Mouse (Mus musculus): Measurements from ENCODE around the gene Sdk2. TPM values are rescaled to one million over a fixed set of nuclear protein-coding genes. Genes with fewer than 3 reads are reported as not detected.
A peak's percentile ranks its signal among the peaks of the same experiment; 100 is the strongest.

The Sdk2 gene
- polyA plus RNA-seq, 1 experiment from 2014 or later: 0.66 TPM

DNA sequence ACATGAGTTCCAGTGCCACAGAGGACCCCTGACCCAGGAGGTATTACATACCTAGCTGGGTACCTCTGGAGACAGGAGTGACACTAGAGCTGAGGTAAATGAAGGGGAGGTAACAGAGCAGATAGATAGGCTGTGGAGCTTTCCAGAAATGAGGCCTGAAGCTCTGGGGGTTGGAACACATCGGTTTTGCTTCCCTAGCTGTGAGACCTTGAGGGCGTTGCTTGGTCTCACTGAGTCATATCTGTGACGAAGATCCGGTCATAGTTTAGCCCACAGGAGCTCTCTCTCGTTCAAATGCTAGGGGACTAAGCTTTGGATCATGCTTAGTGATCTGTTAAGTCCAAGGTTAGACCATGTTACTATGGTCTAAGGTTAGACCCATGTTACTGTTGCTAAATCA, 308.0 kb downstream of the Sdk2 start:
- TF ChIP-seq CTCF (IDR thresholded peaks at IDR 0.05; ENCODE audit: low read depth): no peak
- Histone ChIP-seq H3K36me3 (ENCODE audit: control insufficient read depth, insufficient read depth) (no peaks in the 10 kb centered on the region), H3K9me3 (ENCODE audit: control insufficient read depth) (no peaks in the 10 kb centered on the region), H3K27ac (ENCODE audit: low read depth, low read length) (no peak overlapping the region), H3K27me3 (replicated peaks; ENCODE audit: control insufficient read depth, insufficient read depth, low read length) (no peaks in the 10 kb centered on the region), H3K4me2 (replicated peaks; ENCODE audit: low read depth) (no peak overlapping the region), H3K4me1 (replicated peaks; ENCODE audit: control insufficient read depth, insufficient read depth, low read length) (0 out of 2 replicates have a peak, but pooled peaks cover 2% of the 10 kb centered on the region), H3K4me3 (ENCODE audit: low read depth, low read length) (no peak overlapping the region), H3K9ac (ENCODE audit: low read depth, low read length) (no peak overlapping the region)
- WGBS: 86% methylated on average over 5 of the region's 5 CpGs
- ATAC-seq: no peak

DNA sequence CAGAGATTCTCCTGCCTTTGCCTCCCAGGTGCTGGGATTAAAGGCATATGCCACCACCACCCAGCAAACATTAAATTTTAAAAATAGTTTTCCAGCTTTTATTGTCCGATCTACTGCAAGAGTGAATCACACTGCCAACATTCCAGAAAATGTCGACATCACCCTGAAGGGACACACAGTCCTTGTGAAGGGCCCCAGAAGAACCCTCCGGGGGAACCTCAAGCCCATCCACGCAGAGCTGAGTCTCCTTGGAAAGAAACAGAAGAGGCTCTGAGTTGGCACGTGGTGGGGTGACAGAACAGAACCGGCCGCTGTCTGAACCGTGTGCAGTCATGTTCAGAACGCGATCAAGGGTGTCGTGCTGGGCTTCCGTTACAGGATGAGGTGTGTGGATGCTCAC, 310.3 kb downstream of the Sdk2 start:
- ATAC-seq: no peak
- H3K27ac ChIP-seq (ENCODE audit: low read depth, low read length): no peak overlapping the region

DNA sequence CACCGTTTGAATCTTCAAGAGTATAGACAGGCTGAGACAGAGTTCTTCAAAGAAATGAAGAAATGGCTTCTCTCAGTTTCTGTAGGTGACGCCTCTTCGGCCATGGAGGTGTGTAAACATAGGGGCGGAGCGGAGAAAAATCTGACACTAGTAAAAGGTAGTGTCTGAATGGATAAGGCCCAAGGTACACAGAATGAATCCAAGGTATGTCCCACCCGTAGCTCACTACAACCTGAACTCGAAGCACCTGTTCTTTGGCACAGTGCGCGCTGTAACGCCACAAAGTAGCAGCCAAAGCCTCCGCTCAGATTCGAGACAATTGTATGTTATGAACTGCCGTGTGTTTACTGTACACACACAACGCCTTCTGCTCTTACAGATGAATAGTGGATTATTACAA, 311.0 kb downstream of the Sdk2 start:
- ATAC-seq: no peak
- no peaks in the 10 kb centered on the region for H3K9me3 ChIP-seq (ENCODE audit: control insufficient read depth)
- no peak overlapping the region for H3K4me2 ChIP-seq (replicated peaks; ENCODE audit: low read depth)
- H3K4me1 ChIP-seq (replicated peaks; ENCODE audit: control insufficient read depth, insufficient read depth, low read length): no peaks in the 10 kb centered on the region
- 65% methylated on average over 14 of the region's 14 CpGs for WGBS
- no peaks in the 10 kb centered on the region for H3K36me3 ChIP-seq (ENCODE audit: control insufficient read depth, insufficient read depth)
- no peak overlapping the region for H3K4me3 ChIP-seq (ENCODE audit: low read depth, low read length)
- no peak overlapping the region for H3K9ac ChIP-seq (ENCODE audit: low read depth, low read length)
- no peak overlapping the region for H3K27ac ChIP-seq (ENCODE audit: low read depth, low read length)
- H3K27me3 ChIP-seq (replicated peaks; ENCODE audit: control insufficient read depth, insufficient read depth, low read length): no peaks in the 10 kb centered on the region
- TF ChIP-seq CTCF (IDR thresholded peaks at IDR 0.05; ENCODE audit: low read depth): no peak

More for the DNA sequence above, 310.3 kb downstream of the Sdk2 start:
- Histone ChIP-seq H3K9ac (ENCODE audit: low read depth, low read length) (no peak overlapping the region), H3K4me1 (replicated peaks; ENCODE audit: control insufficient read depth, insufficient read depth, low read length) (no peaks in the 10 kb centered on the region), H3K27me3 (replicated peaks; ENCODE audit: control insufficient read depth, insufficient read depth, low read length) (no peaks in the 10 kb centered on the region), H3K4me3 (ENCODE audit: low read depth, low read length) (no peak overlapping the region), H3K9me3 (ENCODE audit: control insufficient read depth) (no peaks in the 10 kb centered on the region), H3K4me2 (replicated peaks; ENCODE audit: low read depth) (no peak overlapping the region), H3K36me3 (ENCODE audit: control insufficient read depth, insufficient read depth) (no peaks in the 10 kb centered on the region)
- 93% methylated on average over 12 of the region's 12 CpGs for WGBS
- no peak for TF ChIP-seq CTCF (IDR thresholded peaks at IDR 0.05; ENCODE audit: low read depth)

DNA sequence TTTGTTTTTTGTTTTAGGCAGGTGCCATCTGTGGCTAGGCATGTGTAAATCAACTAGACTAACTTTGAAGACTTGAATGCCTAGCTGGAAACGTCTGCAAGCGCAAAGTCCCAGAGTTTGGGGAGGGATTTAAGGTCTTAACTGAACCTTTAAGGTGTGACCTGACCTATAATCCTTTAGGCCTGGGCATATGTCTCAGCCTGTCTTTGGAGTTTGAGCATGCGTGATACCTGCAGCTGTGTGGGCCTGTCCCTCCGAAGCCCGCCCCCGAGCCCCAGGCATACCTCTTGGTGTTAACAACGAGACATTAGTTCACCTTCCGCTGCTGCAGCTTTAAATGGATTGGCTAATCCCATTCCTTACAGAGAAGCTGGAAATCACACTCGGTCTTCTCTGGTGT, 312.0 kb downstream of the Sdk2 start:
- WGBS: 71% methylated on average over 9 of the region's 9 CpGs
- Histone ChIP-seq H3K27me3 (replicated peaks; ENCODE audit: control insufficient read depth, insufficient read depth, low read length) (no peaks in the 10 kb centered on the region), H3K4me2 (replicated peaks; ENCODE audit: low read depth) (no peak overlapping the region), H3K36me3 (ENCODE audit: control insufficient read depth, insufficient read depth) (no peaks in the 10 kb centered on the region), H3K9me3 (ENCODE audit: control insufficient read depth) (no peaks in the 10 kb centered on the region), H3K4me1 (replicated peaks; ENCODE audit: control insufficient read depth, insufficient read depth, low read length) (no peaks in the 10 kb centered on the region), H3K4me3 (ENCODE audit: low read depth, low read length) (no peak overlapping the region), H3K27ac (ENCODE audit: low read depth, low read length) (no peak overlapping the region), H3K9ac (ENCODE audit: low read depth, low read length) (no peak overlapping the region)
- no peak for ATAC-seq
- no peak for TF ChIP-seq CTCF (IDR thresholded peaks at IDR 0.05; ENCODE audit: low read depth)

DNA sequence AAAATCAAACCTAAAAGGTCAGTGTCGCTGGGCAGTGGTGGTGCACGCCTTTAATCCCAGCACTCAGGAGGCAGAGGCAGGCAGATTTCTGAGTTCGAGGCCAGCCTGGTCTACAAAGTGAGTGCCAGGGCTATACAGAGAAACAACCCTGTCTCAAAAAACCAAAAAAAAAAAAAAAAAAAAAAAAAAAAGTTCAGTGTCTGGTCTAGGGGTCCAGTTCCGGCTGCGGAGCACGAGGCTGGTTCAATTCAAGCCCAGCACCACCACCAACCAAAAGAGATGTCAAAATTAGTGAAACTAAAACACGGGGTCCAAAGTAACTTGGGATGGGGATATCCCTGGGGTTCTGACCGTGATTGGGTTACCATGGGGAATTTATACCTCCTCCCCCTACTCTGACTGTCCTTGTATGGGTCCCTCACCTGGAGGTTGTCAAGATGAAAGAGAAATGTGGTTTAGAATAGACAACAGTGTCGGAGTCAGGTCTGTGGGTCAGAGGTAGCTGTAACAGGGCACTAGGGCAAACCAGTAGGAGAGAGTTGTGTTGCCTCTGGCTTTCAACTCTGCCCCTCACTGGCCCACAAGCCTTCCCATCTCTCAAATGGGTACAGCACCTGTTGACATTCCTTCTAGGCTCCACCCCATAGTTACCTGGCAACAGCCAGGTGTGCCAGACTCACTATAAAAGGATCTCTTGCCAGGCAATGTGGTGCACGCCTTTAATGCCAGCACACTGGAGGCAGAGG, 314.0 kb downstream of the Sdk2 start:
- 93% methylated on average over 10 of the region's 10 CpGs for WGBS
- Histone ChIP-seq H3K4me3 (ENCODE audit: low read depth, low read length) (no peak overlapping the region), H3K36me3 (ENCODE audit: control insufficient read depth, insufficient read depth) (no peaks in the 10 kb centered on the region), H3K27me3 (replicated peaks; ENCODE audit: control insufficient read depth, insufficient read depth, low read length) (no peaks in the 10 kb centered on the region), H3K9me3 (ENCODE audit: control insufficient read depth) (no peaks in the 10 kb centered on the region), H3K9ac (ENCODE audit: low read depth, low read length) (no peak overlapping the region), H3K4me2 (replicated peaks; ENCODE audit: low read depth) (peak overlapping the region; percentile 87; the same call in 1 of the 2 replicates), H3K27ac (ENCODE audit: low read depth, low read length) (no peak overlapping the region), H3K4me1 (replicated peaks; ENCODE audit: control insufficient read depth, insufficient read depth, low read length) (0 out of 2 replicates have a peak, but pooled peaks cover 7% of the 10 kb centered on the region)
- no peak for ATAC-seq
- no peak for TF ChIP-seq CTCF (IDR thresholded peaks at IDR 0.05; ENCODE audit: low read depth)

DNA sequence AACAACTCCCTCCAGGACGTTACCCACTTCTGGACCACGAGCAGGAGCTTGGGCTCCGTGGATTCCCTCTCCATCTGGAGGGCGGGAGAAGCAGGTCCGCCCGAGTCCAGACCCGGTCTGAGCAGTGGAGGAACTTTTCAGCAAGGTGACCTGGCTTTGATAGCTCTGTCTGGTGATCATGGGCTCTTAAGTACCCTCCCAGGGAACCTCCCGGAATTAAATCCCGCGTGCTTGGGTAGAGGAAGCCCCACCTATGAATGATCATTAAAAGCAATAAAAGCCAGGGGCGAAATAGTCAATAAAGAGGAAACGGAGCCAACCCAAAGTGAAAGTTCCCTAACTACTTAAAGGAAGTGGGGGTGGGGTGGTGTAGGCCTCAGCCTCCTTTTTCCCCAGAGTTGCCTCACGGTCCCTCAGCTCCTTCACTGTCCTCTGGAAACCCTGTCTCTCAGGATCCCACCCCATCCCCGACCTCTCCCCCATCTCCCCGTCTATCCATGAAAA, 314.6 kb downstream of the Sdk2 start:
- Histone ChIP-seq H3K27ac (ENCODE audit: low read depth, low read length) (peak overlapping the region; percentile 87), H3K9ac (ENCODE audit: low read depth, low read length) (peak overlapping the region; percentile 69), H3K4me1 (replicated peaks; ENCODE audit: control insufficient read depth, insufficient read depth, low read length) (peaks cover 13% of the 10 kb centered on the region; the same call in 1 of the 2 replicates), H3K4me3 (ENCODE audit: low read depth, low read length) (peak overlapping the region; percentile 69), H3K36me3 (ENCODE audit: control insufficient read depth, insufficient read depth) (no peaks in the 10 kb centered on the region), H3K4me2 (replicated peaks; ENCODE audit: low read depth) (peak overlapping the region; percentile 87), H3K27me3 (replicated peaks; ENCODE audit: control insufficient read depth, insufficient read depth, low read length) (no peaks in the 10 kb centered on the region), H3K9me3 (ENCODE audit: control insufficient read depth) (no peaks in the 10 kb centered on the region)
- 13% methylated on average over 15 of the region's 15 CpGs for WGBS
- ATAC-seq: 0 out of 2 replicates have a peak, but pooled peaks have one; percentile 4
- no peak for TF ChIP-seq CTCF (IDR thresholded peaks at IDR 0.05; ENCODE audit: low read depth)
